Comparison of ENCODE assay signal across 14 mouse cellular contexts in the genomic region with DNA sequence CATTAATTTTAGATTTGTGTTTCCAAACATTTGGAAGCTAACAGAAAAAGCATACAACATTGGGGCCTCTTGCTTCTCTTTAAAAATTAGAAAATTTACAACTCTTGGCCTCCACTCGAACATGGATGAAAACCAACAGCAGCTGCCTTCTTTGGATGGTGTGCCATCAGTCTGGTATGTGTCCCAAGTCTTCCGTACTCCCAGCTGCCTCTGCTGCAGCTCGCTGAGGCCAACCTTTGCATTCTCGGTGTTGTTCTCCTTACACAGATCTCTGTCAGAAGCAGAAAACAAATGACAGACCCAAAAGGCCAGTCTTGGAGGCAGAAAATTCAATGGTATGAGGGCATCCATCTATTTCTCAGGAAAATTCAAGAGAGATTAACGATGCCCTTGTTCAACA. TPM values are rescaled to one million over a fixed set of nuclear protein-coding genes. Genes with fewer than 3 reads are reported as not detected.
"Had no signal": no experiment of that assay in that cellular context is flagged by ENCODE, and none has a peak within 500 bp of the region (broad histone marks: within the 10 kb centered on the region; RNA-seq: fewer than 3 reads in every experiment).

No protein-coding gene starts in this region.

- H3K4me3 ChIP-seq: limb, embryonic 13.5 days; midbrain, embryonic 12.5 days; neural tube, embryonic 13.5 days had no signal

- DNase-seq: kidney, postnatal 14 days; layer of hippocampus, postnatal 36 days; lung, adult 18-20 months; right cerebral cortex, postnatal 4 days; spleen, adult 18-20 months; thymus, adult 18-20 months; thymus, postnatal 14 days had no signal

- H3K9me3 ChIP-seq: limb, embryonic 13.5 days; midbrain, embryonic 12.5 days; neural tube, embryonic 13.5 days had no signal

- H3K27me3 ChIP-seq: limb, embryonic 13.5 days; midbrain, embryonic 12.5 days; neural tube, embryonic 13.5 days had no signal

- H3K27ac ChIP-seq: limb, embryonic 13.5 days; liver, embryonic 14.5 days; midbrain, embryonic 12.5 days; neural tube, embryonic 13.5 days had no signal

- H3K4me1 ChIP-seq: limb, embryonic 13.5 days; neural tube, embryonic 13.5 days had no signal

- H3K4me2 ChIP-seq: limb, embryonic 13.5 days; midbrain, embryonic 12.5 days; neural tube, embryonic 13.5 days had no signal

- H3K9ac ChIP-seq: limb, embryonic 13.5 days; liver, embryonic 14.5 days; midbrain, embryonic 12.5 days; neural tube, embryonic 13.5 days had no signal

- H3K36me3 ChIP-seq: limb, embryonic 13.5 days; midbrain, embryonic 12.5 days; neural tube, embryonic 13.5 days had no signal

- ATAC-seq: midbrain, embryonic 16.5 days had no signal

RNA-seq across cellular contexts. Expression of gene Acvr1c, which starts 22.3 kb away (rescaled TPM):
- total RNA-seq: megakaryocyte-erythroid progenitor cell, adult 5-6 weeks had no signal
- polyA plus RNA-seq: liver, adult 2 months had no signal
